Mouse (Mus musculus) G1E (cell line): ENCODE measurements around the gene Lrba.

Source experiments
- CTCF ChIP-seq: IDR thresholded peaks from 2 replicates; pipeline ENCODE4 v1.5.1; 2012; ENCODE audit warnings: low read depth, low read length, inconsistent platforms, mixed read lengths
- GATA1 ChIP-seq: IDR thresholded peaks from 2 replicates; pipeline ENCODE4 v1.6.1; 2012; ENCODE audit warnings: borderline replicate concordance, low read length, inconsistent platforms, mixed read lengths
- GATA2 ChIP-seq: IDR thresholded peaks from 2 replicates; pipeline ENCODE4 v1.6.1; 2012; ENCODE audit warnings: low read depth, low read length, inconsistent platforms, borderline replicate concordance
- POLR2AphosphoS5 ChIP-seq: IDR thresholded peaks from 2 replicates; pipeline ENCODE4 v1.6.1; 2012; ENCODE audit warnings: low read depth, low read length, inconsistent platforms; ENCODE audit not compliant: insufficient replicate concordance
- TAL1 ChIP-seq: conservative IDR thresholded peaks from 2 replicates; pipeline ENCODE4 v1.6.1; 2012; ENCODE audit warnings: low read depth, low read length, inconsistent platforms, mixed read lengths

GRCm38 (mm10) chr3:86571518-86571917, 347.0 kb downstream of the Lrba start:
- TF ChIP-seq CTCF (no peak), GATA1 (no peak), POLR2AphosphoS5 (no peak), TAL1 (no peak), GATA2 (no peak)
